Mouse (Mus musculus) MEL-GATA-1-ER (cell line): ENCODE results near the gene Kcnh1.
A peak's percentile ranks its signal among the peaks of the same experiment; 100 is the strongest.

ENCODE experiments used
- DNase-seq: peaks from one replicate; pipeline ENCODE4 v3.0.0-alpha.2; 2012; ENCODE audit warnings: low read depth; ENCODE audit errors: extremely low read depth

Gene Kcnh1

DNA sequence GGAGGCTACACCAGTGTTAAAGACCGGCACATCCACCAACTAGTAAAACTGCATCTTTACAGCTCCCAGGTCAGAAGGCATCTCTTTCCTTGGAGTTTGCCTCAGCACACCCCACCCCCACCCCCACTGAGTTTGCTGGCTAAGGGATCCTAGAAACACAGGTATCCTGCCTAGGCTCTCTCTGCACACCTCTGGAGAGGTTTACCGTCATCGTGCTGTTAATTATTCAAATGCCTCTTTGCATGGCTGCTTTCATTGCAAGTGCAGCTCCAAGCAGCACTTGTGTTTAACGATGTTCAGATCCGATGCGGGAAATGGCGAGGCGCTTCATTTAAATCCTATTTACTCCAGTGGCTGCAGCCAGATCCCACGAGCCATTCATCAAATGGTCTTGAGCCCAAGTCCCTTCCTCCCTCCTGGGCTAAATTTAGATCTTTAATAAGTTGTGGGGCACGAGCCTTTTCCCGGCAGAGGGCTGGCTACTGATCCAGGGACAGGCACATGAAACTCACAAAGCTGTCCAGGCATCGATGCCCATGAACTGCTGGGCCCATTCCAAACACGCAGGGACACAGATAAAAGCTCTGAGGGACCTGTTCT is 330.4 kb downstream of the Kcnh1 start:
- no peak for DNase-seq

DNA sequence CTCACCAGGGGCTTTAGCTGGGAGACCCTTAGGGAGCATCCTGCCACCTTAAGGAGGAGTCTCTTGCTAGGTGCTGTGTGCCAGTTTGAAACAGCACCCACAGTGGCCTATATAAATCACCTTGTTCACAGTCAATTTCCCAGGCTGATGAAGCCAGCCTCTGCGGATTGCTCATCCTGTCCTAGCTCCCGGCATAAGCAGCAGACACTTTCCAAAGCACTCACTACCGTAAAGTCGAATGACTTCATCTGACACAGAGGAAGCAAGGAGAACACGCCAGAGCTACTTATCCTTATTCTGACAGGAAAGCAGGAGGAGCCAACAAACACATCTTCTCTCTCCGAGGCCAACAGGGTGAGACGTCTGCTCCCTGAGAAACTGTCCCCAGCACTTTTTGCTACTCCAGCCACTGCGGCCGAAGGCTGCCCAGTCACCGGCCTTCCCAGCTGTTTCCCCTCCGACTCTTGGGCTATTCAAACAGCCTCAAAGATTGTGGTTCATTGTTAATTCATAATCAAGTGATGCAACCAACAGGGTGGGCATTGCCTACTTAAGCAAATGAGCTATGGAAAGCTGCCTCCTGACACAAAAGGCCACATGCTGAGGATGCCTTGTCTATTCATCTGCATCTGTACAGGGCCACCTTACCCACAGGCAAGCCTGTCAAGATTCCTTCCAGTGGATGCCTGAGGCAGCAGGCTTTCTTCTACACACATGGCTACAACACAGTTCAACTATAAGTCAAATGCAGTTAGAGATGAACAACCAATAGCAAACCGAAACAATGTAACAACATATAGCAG is 332.0 kb downstream of the Kcnh1 start:
- no peak for DNase-seq

DNA sequence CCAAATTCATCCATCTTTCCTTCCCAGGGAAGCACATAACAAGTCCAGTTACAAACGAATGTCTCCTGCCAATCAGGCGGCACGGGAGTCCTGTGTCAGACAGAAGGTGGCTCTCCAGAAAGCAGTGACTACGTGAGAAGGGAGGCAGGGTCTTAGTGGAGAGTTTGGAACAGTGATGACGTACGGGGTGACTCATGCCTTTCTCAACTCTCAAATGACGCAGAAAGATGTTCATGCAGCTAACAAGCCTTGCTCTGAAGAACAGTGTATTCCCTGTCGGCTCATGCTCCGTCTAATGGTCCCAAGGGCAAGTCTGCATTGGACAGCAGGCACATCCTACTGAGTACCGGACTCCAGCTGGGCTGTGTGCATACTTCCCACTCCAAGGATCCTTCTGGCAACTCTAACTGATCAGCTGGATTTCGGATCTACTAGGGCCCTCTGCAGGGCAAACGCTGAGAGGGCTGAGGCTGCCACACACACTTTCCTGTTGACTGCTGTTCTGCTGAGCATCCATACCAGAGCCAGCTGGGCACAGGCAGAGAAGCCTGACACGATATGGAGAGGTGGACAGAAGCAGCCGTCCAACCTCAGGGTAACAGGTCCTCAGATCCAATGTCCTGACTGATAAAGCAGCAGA is 335.3 kb downstream of the Kcnh1 start:
- no peak for DNase-seq

DNA sequence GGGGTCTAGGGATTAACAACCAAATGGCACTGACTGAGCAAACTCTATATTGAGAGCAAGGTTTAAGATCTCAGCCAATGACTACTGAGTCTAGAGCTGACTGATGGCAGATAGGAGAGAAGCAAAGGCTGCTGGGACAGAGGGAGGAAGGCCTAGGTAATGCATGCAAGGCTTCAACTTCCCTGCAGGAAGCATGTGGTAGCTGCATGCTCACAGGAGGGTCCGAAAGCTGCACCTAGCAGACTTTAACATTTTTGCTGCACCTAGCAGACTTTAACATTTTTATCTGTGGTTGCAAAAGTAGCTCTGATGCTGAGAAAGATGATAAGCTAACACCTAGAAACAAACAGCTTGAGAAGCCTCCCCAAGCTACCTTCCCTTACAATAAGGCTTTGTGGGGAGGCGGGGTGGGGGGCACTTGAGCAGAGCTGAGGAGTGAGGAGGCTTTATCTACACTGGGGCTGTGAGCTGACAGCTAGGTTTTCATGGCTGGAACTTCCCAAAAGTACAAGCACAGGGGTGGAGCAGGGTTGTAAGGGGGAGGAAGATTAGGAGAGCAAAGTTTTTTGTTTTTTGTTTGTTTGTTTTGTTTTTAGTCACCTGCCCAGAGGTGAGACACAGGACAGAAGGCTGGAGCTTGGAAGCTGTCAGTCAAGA is 341.0 kb downstream of the Kcnh1 start:
- DNase-seq: peak; percentile 37

DNA sequence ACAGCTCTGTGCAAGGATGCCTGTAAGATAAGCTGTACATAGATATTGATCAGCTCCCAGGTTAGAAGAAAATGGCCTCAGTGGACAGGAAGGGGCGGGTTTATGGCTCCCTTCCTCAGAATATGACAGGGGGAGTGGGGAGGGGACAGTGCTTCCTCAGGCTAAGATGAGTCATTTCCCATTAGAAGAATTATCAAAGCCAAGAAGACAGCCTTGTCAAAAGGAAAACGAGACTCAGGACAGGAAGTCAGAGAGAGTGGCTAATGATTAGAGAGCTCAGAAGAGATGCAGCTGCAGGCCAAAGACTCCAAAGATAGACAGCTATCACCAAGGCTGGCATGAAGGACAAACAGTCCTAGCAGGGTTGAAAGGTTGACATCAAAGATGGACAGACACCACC is 341.6 kb downstream of the Kcnh1 start:
- DNase-seq: peak; percentile 61

DNA sequence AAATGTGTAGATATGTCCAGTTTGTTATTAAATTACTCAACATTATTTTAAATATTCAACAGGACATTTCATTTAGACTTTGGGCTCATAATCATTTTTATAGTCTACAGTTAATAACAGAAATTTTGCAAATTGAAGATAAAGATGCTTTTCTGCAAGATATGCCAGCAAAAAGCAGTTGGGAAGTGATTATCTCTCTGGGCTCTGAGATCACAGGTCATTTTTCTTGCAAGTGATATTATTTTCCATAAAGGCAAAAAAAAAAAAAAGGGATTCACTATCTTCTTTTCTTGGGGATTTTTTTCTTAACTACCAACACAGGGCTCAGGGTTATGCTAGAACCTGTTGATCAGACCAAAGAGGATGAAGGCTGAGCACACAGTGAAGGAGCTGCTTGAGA is 342.4 kb downstream of the Kcnh1 start:
- DNase-seq: no peak

DNA sequence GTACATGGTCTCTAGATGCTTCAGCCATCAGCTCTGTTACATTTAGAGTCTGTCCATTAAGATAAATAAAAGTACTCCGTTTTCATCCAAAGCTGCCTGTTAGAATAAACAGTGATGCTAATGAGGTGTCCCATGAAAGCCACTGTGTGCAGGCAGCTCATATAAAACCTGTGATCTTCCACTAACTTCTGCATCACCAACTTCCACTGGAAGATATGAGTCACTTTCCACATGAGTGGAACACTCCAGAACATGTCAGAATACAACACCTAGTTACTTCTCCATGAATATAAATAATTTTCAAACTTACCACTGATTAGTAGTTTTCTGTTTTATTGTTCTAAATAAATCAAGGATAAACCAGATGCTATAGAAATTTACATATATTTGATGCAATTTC is 345.9 kb downstream of the Kcnh1 start:
- DNase-seq: no peak

DNA sequence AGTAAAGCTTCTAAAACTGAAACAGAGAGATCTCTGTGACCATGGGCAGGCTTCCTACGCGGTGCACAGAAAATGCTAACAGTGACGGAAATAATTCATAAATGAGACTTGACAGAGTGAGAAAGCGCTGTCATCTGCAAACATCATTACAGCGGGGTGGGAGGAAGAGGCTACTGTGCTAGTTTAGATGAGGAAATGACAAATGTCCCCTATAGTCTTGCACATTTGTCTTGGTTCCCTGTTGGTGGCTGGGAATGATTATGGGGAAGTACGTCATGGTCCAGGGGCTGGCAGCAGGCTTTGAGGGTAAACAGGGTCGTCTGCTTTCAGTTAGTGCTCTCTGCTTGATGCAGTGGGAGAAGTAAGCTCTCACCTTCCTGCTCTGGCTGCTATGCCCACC is 346.6 kb downstream of the Kcnh1 start:
- DNase-seq: no peak

DNA sequence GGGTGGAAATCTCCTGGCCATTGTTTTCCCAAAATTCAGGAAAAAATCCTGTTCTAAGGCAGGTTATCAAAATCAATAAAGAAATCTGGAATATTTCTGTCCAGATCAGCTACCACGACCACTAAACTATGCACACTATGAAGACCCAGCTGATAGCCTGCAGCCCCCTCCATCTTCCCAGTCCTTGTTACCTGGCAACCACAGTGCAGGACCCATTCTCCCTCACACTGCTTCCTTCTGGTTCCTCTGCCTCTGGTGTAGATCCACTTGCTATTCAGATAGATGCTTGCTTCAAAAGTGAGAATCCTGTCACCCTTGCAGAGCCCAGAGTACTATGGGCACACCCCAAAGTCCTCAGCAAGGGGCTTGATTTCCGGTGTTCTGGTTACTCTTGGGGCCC is 351.5 kb downstream of the Kcnh1 start:
- no peak for DNase-seq

DNA sequence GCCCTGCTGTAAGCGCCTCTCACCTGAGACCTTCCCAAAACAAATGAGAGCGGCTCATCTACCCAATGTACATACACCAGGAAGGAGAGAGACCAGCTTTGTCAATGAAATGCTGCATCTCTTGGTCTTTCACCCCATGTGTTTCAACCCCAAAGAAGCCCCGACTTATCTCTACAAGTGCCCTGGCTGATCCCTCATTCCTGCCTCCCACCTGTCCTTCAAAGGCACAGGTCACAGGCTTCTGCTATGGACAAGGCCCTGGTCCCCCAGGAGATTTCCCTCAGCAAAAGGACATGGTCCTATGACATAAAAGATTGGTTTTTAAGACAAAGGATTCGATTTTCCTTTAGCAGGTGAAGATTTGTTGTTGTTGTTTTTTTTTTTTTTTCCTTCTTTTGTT is 353.1 kb downstream of the Kcnh1 start:
- no peak for DNase-seq

DNA sequence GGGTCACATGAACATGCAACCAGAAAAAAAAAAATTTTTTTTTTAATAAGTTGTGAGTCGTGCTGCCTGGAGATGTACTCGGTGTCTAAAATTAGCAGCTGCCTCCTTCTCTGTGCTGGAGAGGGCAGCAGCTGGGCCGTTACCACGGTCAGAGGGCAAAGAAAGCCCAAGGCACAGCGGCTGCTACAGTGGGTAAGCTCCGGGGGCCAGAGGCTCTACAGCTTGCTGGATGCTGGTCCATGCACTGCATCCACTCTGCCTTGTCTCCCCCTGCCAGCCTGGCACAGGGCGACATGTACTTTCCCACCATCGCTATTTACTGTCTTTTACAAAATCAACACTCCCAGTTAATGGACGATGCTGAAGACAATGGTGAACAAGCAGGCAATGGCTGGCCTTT is 353.5 kb downstream of the Kcnh1 start:
- no peak for DNase-seq

DNA sequence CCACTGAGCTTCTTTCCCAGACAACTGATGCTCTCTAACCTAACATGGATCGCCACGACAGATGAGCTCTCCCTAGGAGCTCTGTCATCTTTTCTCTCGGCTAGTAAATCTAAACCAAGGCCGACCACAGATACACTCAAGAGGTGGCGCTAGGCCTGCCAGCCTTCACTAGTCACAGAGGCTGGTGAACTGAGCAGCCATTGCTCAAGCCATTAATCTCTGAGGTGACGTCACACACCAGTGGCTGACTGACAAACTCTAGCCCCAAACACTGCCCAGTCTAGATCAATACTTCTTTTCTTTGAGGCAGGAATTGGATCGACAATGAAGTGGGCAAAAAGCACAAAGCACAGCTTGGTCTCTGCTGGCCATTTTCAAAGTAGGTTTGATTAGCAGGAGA is 354.3 kb downstream of the Kcnh1 start:
- no peak for DNase-seq

DNA sequence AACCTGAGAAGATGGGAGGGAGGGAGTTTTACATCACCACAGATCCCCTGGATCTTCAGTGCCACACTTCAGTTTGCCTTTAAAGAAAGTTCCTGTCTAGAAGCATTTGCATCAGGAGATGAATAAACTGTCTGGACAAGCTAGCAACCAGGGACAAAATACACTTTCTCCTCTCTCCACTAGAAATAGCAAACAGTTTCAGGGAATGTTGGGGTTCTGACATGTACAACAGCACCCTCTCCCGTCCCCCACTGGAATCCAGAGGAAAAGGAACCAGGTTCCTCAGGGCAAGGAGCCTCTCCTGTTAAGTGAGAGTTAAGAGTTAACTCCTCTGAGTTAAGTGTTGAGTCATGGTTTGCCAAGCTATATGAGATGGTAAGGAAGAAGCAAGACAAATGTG is 356.3 kb downstream of the Kcnh1 start:
- DNase-seq: no peak

DNA sequence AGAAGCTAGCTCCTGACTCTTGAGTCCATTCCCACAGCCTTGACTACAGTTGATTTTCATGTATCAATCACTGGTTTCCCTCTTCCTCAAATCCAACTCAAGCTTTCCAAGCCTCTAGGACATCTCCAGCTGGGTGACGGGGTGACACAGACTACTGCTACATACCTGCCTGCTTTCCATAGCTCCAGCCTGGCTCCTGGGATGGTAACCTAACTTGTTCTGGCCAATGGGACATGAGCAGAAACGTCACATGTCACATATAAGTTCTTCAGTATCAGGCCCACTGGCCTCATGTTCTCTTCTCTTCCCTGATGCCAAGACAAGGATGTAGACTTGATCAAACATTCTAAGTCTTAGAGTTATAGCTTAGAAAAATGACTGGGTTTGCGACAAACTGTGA is 360.0 kb downstream of the Kcnh1 start:
- DNase-seq: no peak

DNA sequence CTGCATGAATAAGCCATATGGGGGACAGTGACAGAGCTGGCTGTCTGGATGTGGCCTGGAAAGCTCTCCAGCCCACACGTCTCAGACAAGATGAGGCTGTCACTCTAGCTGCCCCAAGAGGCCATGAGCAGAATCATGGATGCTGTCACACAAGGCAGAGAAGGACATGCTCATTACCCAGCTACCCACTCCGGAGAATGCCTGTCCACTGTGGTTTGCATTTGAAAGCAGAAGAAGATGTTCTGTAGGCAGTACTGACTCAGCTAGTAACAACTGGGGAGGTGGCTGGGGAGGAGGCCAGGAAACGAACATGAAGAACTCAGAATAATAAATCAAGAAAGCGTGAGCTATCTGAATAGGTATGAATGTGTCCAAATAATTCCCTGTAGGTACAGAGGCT is 364.9 kb downstream of the Kcnh1 start:
- DNase-seq: no peak

DNA sequence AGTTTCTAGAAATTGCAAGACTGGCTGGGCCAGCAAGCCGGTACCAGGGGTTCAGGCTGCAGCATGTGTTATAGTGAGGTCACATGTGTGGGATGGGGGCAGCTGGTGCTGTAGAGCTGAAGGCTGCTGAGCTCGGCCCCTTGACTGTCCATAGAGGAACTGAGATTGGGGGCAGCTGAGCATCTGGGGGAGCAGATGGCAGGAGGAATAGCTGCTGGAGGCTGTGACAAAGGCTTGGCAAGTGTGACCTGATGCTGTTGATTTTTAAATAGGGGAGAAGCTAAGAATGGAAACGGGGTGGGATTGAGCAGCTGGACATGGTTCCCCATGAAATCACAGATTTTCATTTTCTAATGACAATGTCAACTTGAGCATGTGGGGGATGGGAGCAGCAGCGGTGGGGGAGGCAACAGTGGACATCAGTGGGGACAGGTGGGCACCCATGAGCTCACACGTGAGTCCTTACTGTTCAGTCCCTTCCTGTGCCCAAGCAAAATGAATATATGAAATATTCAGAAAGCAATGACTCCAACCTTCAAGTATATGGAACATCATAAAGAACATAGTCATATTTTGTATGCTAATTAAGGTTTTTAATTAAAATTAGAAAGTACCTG is 367.5 kb downstream of the Kcnh1 start:
- DNase-seq: no peak

DNA sequence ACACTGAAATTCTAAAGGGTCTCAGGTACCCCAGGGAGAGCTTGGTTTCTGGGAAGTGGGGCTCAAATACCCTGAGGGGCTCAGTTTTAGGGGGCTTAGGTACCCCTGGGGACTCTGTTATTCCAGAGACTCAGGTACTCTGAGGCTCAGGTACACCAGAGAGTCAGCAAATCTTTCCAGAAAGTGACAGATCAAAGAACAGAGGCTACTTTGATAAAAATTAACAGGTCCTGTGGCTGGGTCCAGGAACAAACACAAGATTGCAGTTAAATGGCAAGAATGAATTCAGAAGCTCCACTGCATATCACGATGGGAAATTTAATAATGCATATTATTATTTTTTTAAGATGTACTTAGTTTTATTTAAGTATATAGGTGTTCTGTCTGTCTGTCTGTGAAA is 368.8 kb downstream of the Kcnh1 start:
- DNase-seq: no peak
